Mouse (Mus musculus) layer of hippocampus, adult 9-11 months (tissue): ENCODE measurements around the gene Entr1.
A peak's percentile ranks its signal among the peaks of the same experiment; 100 is the strongest.
"Not testable (repeated sequence)": the region's sequence is repeated elsewhere in the genome, so short reads cannot be mapped to it uniquely, and the experiment has no call there.

Source experiments
- DNase-seq: peaks from one replicate; pipeline ENCODE4 v3.0.0; 2022

Gene Entr1

GRCm38 (mm10) chr2:26380871-26381270 is 8.2 kb downstream of the Entr1 start:
- not testable (repeated sequence) for DNase-seq

GRCm38 (mm10) chr2:26380131-26380771 is 8.9 kb downstream of the Entr1 start, which contains the start of gene Snapc4:
Gene Snapc4 (minus strand): TSS chr2:26380653.
- DNase-seq: peak; percentile 85

GRCm38 (mm10) chr2:26372396-26372795 is 16.7 kb downstream of the Entr1 start:
- no peak for DNase-seq

GRCm38 (mm10) chr2:26368572-26368971 is 20.5 kb downstream of the Entr1 start:
- DNase-seq: no peak

- DNase-seq: no peak
Measured at GRCm38 (mm10) chr2:26367911-26368310, 21.2 kb downstream of the Entr1 start.

- no peak for DNase-seq
Measured at GRCm38 (mm10) chr2:26364738-26365465, 24.2 kb downstream of the Entr1 start.

- no peak for DNase-seq
Measured at GRCm38 (mm10) chr2:26363481-26363880, 25.6 kb downstream of the Entr1 start.

GRCm38 (mm10) chr2:26362991-26363390 is 26.1 kb downstream of the Entr1 start:
- DNase-seq: no peak

GRCm38 (mm10) chr2:26360772-26361171 is 28.3 kb downstream of the Entr1 start, which contains the start of gene Card9:
Gene Card9 (minus strand): TSS chr2:26360918.
- DNase-seq: peak; percentile 67

- no peak for DNase-seq
Measured at GRCm38 (mm10) chr2:26359983-26360382, 29.1 kb downstream of the Entr1 start.

- no peak for DNase-seq
Measured at GRCm38 (mm10) chr2:26358667-26359320, 30.3 kb downstream of the Entr1 start.

GRCm38 (mm10) chr2:26357484-26357883 is 31.6 kb downstream of the Entr1 start:
- DNase-seq: no peak

GRCm38 (mm10) chr2:26356678-26357077 is 32.4 kb downstream of the Entr1 start:
- DNase-seq: no peak

GRCm38 (mm10) chr2:26356231-26356630 is 32.9 kb downstream of the Entr1 start:
- DNase-seq: no peak

- no peak for DNase-seq
Measured at GRCm38 (mm10) chr2:26354401-26354800, 34.7 kb downstream of the Entr1 start.

- no peak for DNase-seq
Measured at GRCm38 (mm10) chr2:26353066-26353980, 35.8 kb downstream of the Entr1 start.

GRCm38 (mm10) chr2:26352291-26352910 is 36.7 kb downstream of the Entr1 start:
- no peak for DNase-seq

GRCm38 (mm10) chr2:26351358-26352290 is 37.5 kb downstream of the Entr1 start, which contains the start of gene Dnlz:
Gene Dnlz (minus strand): TSS chr2:26352110.
- DNase-seq: peak; percentile 93

GRCm38 (mm10) chr2:26348241-26348640 is 40.9 kb downstream of the Entr1 start:
- no peak for DNase-seq

- no peak for DNase-seq
Measured at GRCm38 (mm10) chr2:26342609-26343490, 46.3 kb downstream of the Entr1 start.
